Mouse (Mus musculus): ENCODE measurements around the gene Clcc1.
"Not testable (repeated sequence)": the region's sequence is repeated elsewhere in the genome, so short reads cannot be mapped to it uniquely, and the experiment has no call there.

DNA sequence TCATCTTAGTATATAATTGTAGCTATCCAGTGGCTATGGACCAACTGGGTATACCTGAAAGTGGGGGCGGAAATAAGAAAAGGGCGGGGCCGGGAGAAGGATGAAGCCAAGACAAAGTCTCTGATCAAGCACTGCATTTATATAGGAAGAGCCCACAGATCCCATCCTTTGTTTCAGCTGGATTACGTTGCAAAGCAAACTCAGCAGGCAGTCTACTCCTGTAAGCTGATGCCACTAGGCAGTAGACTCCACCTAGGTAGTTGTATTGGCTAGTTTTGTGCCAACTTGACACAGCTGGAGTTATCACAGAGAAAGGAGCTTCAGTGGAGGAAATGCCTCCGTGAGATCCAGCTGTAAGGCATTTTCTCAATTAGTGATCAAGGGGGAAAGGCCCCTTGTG is 6.0 kb upstream of the Clcc1 start:
- TF ChIP-seq POLR2A (IDR thresholded peaks at IDR 0.05; ENCODE audit: insufficient read depth, low read length); CTCF (IDR thresholded peaks at IDR 0.05; ENCODE audit: low read depth, low read length): not testable (repeated sequence)
